Mouse (Mus musculus): ENCODE data around the gene Ttll12.

Gene Ttll12

GRCm38 (mm10) chr15:83593189-83593585, 1.8 kb downstream of the Ttll12 start:
- no peak for DNase-seq

GRCm38 (mm10) chr15:83592260-83593188, 2.4 kb downstream of the Ttll12 start:
- DNase-seq, result no peak

- DNase-seq, result no peak
These were observed 3.2 kb downstream of the Ttll12 start for GRCm38 (mm10) chr15:83591758-83592157.

GRCm38 (mm10) chr15:83590841-83591240, 4.1 kb downstream of the Ttll12 start:
- peak; percentile 33 for DNase-seq

GRCm38 (mm10) chr15:83584741-83585220, 10.2 kb downstream of the Ttll12 start:
- DNase-seq, result no peak

GRCm38 (mm10) chr15:83583419-83584156, 11.4 kb downstream of the Ttll12 start:
- peak; percentile 82 for DNase-seq

- DNase-seq, result no peak
These were observed 12.0 kb downstream of the Ttll12 start for GRCm38 (mm10) chr15:83582931-83583330.

GRCm38 (mm10) chr15:83576651-83577050, 18.3 kb downstream of the Ttll12 start:
- no peak for DNase-seq

- no peak for DNase-seq
These were observed 19.4 kb downstream of the Ttll12 start for GRCm38 (mm10) chr15:83575543-83575942.

- DNase-seq, result no peak
These were observed 20.1 kb downstream of the Ttll12 start for GRCm38 (mm10) chr15:83574731-83575351.

GRCm38 (mm10) chr15:83573606-83574005, 21.4 kb downstream of the Ttll12 start:
- no peak for DNase-seq

- DNase-seq, result no peak
These were observed 22.8 kb downstream of the Ttll12 start for GRCm38 (mm10) chr15:83572132-83572531.

GRCm38 (mm10) chr15:83571636-83572035, 23.3 kb downstream of the Ttll12 start:
- DNase-seq, result peak; percentile 80

- DNase-seq, result no peak
These were observed 24.3 kb downstream of the Ttll12 start for GRCm38 (mm10) chr15:83570641-83571040.

- DNase-seq, result no peak
These were observed 25.3 kb downstream of the Ttll12 start for GRCm38 (mm10) chr15:83569682-83570081.

- DNase-seq, result no peak
These were observed 26.4 kb downstream of the Ttll12 start for GRCm38 (mm10) chr15:83568544-83568943.

- no peak for DNase-seq
These were observed 27.2 kb downstream of the Ttll12 start for GRCm38 (mm10) chr15:83567728-83568127.

- no peak for DNase-seq
These were observed 29.0 kb downstream of the Ttll12 start for GRCm38 (mm10) chr15:83566006-83566405.

- DNase-seq, result no peak
These were observed 29.5 kb downstream of the Ttll12 start for GRCm38 (mm10) chr15:83565434-83565833.

- DNase-seq, result peak; percentile 73
These were observed 30.9 kb downstream of the Ttll12 start for GRCm38 (mm10) chr15:83563857-83564651.

- peak; percentile 60 for DNase-seq
These were observed 31.6 kb downstream of the Ttll12 start, which contains the start of the genes Tspo and Mcat for GRCm38 (mm10) chr15:83563327-83563856. Gene Tspo, plus strand, starts transcription at chr15:83563592. Gene Mcat, minus strand, starts transcription at chr15:83563787.
